Mouse (Mus musculus) heart, adult 2 months (tissue): ENCODE measurements around the gene Sema7a.

Experiments
- CTCF ChIP-seq: fragments of 200-600 bp; IDR thresholded peaks from 2 replicates; pipeline ENCODE4 v1.8.1; 2022; ENCODE audit warnings: antibody characterized with exemption, mild to moderate bottlenecking, moderate library complexity
- POLR2A ChIP-seq: fragments of 200-500 bp; IDR thresholded peaks from 2 replicates; pipeline ENCODE4 v1.6.1; 2011; ENCODE audit warnings: mild to moderate bottlenecking, low read depth, low read length, control low read depth; ENCODE audit not compliant: insufficient read depth

- TF ChIP-seq CTCF (no peak), POLR2A (no peak)
Measured at GRCm38 (mm10) chr9:57902132-57902531, 37.8 kb upstream of the Sema7a start.
